1 mouse cellular context compared by ENCODE assay signal in the genomic region with DNA sequence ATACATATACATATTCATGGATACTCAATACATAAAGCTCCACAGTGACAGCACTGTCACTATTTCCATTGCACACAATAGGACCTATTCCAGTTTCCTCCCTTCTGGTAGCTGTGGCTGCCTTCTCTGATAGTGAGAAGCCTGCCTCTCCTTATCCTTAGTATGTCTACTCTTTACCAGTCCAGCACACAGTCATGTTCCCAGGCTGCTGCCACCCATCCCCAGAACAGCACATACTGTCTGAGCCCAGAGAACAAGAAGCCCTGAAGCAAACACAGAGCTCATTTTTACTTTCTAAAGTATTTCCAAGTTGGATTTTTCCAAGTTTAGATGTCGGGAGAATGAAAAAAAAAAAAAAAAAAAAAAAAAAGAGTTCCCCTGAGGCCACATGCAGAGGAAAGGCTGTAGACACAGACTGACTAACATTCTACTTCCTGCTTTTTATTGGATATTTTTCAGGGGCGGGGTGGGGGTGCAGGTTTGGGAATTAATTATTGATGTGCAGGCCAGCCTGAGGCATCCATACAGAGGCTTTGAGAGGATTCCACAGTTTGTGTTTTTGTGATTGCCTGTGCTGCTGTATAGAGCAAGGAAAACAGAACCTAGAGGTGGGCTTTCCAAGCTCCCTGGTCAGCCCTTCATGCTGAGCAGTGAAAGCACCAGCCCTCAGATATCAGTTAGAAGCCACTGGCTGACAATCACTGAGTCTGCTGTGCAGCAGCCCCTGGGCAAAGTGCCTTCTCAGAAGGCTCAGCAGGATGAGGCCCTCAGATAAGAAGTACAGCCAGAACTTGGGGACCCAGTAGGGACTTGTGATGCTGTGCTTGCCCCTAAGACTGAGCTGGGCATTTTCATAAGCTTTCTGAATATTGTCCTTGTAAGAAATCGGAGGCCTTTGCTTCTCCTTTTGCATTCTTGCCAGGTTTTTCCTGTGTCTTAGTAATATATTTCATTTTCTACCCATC.
A peak's percentile ranks its signal among the peaks of the same experiment; 100 is the strongest.
TF ChIP-seq lines count a peak whose summit lies in the region.

No protein-coding gene starts in this region.

TF ChIP-seq in CH12.LX, 34 proteins besides CTCF, POLR2A, EP300 and RAD21:
- TF ChIP-seq ZNF384 (IDR thresholded peaks at IDR 0.05; ENCODE audit: low read depth, low read length) (peak; percentile 43; the same call in 1 of the 2 replicates), TCF12 (IDR thresholded peaks at IDR 0.05; ENCODE audit: low read depth, low read length) (no peak)
